Mouse (Mus musculus) layer of hippocampus, adult 8-10 months (tissue): ENCODE results near the gene Stk24. TPM values are rescaled to one million over a fixed set of nuclear protein-coding genes. Genes with fewer than 3 reads are reported as not detected.

Experiments
- DNase-seq, 2 experiments: peaks; one replicate each; pipeline ENCODE4 v3.0.0; 2022; ENCODE audit warnings: low spot score in 2 of 2
- total RNA-seq, 4 experiments: library from RNA; stranded (reverse); gene quantifications; 2 replicates each; pipeline ENCODE4 v1.2.4; 2022

Gene Stk24
- total RNA-seq, 4 experiments from 2014 or later, result 52.6 to 80.4 (median 63.4) TPM

- no peak for DNase-seq
These were observed 64.9 kb downstream of the Stk24 start for GRCm38 (mm10) chr14:121314934-121315333.

- no peak for DNase-seq
These were observed 66.5 kb downstream of the Stk24 start for GRCm38 (mm10) chr14:121313283-121313682.

GRCm38 (mm10) chr14:121311083-121311482, 68.7 kb downstream of the Stk24 start:
- DNase-seq, result no peak

GRCm38 (mm10) chr14:121310325-121311080, 69.3 kb downstream of the Stk24 start:
- DNase-seq, result no peak

- DNase-seq, result no peak
These were observed 69.9 kb downstream of the Stk24 start for GRCm38 (mm10) chr14:121309909-121310308.

- DNase-seq, result no peak
These were observed 74.3 kb downstream of the Stk24 start for GRCm38 (mm10) chr14:121305316-121306064.

GRCm38 (mm10) chr14:121304523-121304922, 75.3 kb downstream of the Stk24 start:
- no peak for DNase-seq

GRCm38 (mm10) chr14:121299093-121299492, 80.7 kb downstream of the Stk24 start:
- DNase-seq, result no peak

- DNase-seq, result no peak
These were observed 81.3 kb downstream of the Stk24 start for GRCm38 (mm10) chr14:121298537-121298936.

GRCm38 (mm10) chr14:121297103-121297502, 82.7 kb downstream of the Stk24 start:
- DNase-seq, result no peak

GRCm38 (mm10) chr14:121294484-121294883, 85.3 kb downstream of the Stk24 start:
- no peak for DNase-seq

GRCm38 (mm10) chr14:121292391-121292790, 87.4 kb downstream of the Stk24 start:
- DNase-seq, result no peak

- DNase-seq, result no peak
These were observed 87.9 kb downstream of the Stk24 start for GRCm38 (mm10) chr14:121291881-121292280.

- no peak for DNase-seq
These were observed 94.3 kb downstream of the Stk24 start for GRCm38 (mm10) chr14:121285379-121286120.

GRCm38 (mm10) chr14:121281336-121281710, 98.5 kb downstream of the Stk24 start:
- DNase-seq, result no peak

- no peak for DNase-seq
These were observed 99.0 kb downstream of the Stk24 start for GRCm38 (mm10) chr14:121280601-121281335.

- peak; percentile 63 to 84 for DNase-seq
These were observed 100.7 kb downstream of the Stk24 start for GRCm38 (mm10) chr14:121279106-121279505.

GRCm38 (mm10) chr14:121276016-121276415, 103.8 kb downstream of the Stk24 start:
- no peak for DNase-seq

- DNase-seq, result no peak
These were observed 104.8 kb downstream of the Stk24 start for GRCm38 (mm10) chr14:121274985-121275384.

GRCm38 (mm10) chr14:121270490-121270889, 109.3 kb downstream of the Stk24 start:
- no peak for DNase-seq

GRCm38 (mm10) chr14:121267801-121268200, 112.0 kb downstream of the Stk24 start:
- DNase-seq, result no peak
